Mouse (Mus musculus): ENCODE measurements around the gene H3f3b. TPM values are rescaled to one million over a fixed set of nuclear protein-coding genes. Genes with fewer than 3 reads are reported as not detected.

Gene H3f3b
- polyA plus RNA-seq, 1 experiment: 502 TPM

DNA sequence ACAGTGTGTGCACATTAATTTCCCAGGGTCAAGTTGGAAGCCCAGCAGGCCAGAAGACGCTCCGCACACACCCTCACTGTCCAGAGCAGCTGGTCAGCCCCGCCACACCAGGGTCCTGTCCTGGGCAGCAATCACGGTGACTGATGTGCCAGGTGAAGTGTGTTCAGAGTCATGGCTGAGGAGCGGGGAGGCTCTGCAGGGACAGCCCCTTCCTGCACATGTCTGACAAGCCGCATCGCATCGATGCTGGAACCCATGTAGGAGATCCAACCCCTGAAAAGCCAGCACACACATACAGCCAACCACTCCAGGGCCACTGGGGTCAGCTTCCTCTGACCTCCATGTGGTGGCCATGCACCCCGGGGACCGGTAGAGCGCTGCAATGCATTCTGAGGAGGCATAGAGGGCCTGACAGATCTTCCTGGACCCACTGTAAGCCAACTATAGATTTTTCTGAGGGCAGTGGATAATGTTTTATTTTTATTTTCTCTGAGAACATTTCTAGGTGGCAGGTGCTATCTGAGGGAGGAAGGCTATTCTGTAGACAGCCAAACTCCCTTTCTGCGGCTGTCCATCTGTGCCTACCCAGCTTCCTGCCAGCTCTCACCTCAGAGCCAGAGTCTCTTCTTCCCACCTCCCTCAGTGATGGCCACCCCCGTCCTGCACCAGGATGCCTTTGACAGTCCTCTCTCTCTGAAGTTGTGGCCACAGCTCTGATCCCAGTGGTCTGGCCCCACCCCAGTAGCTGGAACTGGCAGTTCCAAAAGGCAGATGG lies 34.1 kb upstream of the H3f3b start:
- H3K36me3 ChIP-seq (ENCODE audit: control insufficient read depth, insufficient read depth): peaks cover 10% of the 10 kb centered on the region
- no peak for TF ChIP-seq TCF12 (IDR thresholded peaks at IDR 0.05; ENCODE audit: insufficient read depth, poor library complexity, severe bottlenecking)
- peak; percentile 64 for TF ChIP-seq POLR2AphosphoS2 (IDR thresholded peaks at IDR 0.05; ENCODE audit: insufficient read length, low read depth)
- TF ChIP-seq POLR2A (IDR thresholded peaks at IDR 0.05; ENCODE audit: insufficient read length, low read depth): no peak
- no peaks in the 10 kb centered on the region for H3K79me2 ChIP-seq (ENCODE audit: control insufficient read depth, insufficient read depth)
- H3ac ChIP-seq (ENCODE audit: control insufficient read depth, insufficient read length): no peak overlapping the region
- H3K27me3 ChIP-seq (ENCODE audit: control insufficient read depth, insufficient read depth, insufficient read length): no peaks in the 10 kb centered on the region
- H3K4me3 ChIP-seq: no peak overlapping the region
- no peak overlapping the region for H3K4me2 ChIP-seq (ENCODE audit: low read depth)

DNA sequence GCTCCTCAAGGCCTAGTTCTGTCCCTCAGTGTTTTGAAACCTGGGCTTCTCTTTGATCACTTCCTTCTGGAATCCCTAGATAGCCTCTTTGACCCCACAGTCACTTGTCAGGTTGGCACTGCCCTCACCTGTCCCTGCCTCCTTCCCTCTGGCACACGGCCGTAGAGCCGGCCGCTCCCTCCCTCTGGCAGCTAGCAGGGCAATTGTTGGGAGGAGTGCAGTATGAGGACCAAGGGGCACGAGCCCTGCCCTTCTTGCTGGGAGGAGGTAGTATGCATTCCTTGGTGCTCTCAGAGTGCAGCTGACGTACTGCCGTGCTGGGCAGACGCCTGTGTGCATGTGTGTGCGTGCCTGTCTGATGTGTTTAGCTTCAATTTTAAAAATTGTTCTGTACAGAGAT lies 32.8 kb upstream of the H3f3b start:
- Histone ChIP-seq H3K79me2 (ENCODE audit: control insufficient read depth, insufficient read depth) (no peaks in the 10 kb centered on the region), H3ac (ENCODE audit: control insufficient read depth, insufficient read length) (no peak overlapping the region), H3K36me3 (ENCODE audit: control insufficient read depth, insufficient read depth) (peaks cover 10% of the 10 kb centered on the region), H3K4me3 (no peak overlapping the region), H3K27me3 (ENCODE audit: control insufficient read depth, insufficient read depth, insufficient read length) (no peaks in the 10 kb centered on the region), H3K4me2 (ENCODE audit: low read depth) (no peak overlapping the region)
- TF ChIP-seq POLR2AphosphoS2 (IDR thresholded peaks at IDR 0.05; ENCODE audit: insufficient read length, low read depth): peak; percentile 48
- no peak for TF ChIP-seq E2F4 (IDR thresholded peaks at IDR 0.05; ENCODE audit: insufficient read depth)

DNA sequence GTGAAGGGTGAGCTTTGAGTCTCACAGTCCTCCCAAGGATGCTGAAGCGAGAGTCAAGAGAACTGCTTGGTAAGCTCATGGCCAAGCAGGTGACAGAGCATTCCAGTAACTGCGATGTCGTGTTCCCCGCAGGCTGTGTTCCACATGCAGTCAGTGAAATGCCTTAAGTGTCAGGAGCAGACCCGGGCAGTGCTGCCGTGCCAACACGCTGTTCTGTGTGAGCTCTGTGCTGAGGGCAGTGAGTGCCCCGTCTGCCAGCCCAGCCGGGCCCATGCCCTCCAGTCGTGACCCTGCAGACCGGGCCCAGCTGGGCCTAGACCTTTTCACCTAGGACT lies 31.9 kb upstream of the H3f3b start:
- Histone ChIP-seq H3K4me2 (ENCODE audit: low read depth) (no peak overlapping the region), H3ac (ENCODE audit: control insufficient read depth, insufficient read length) (no peak overlapping the region), H3K27me3 (ENCODE audit: control insufficient read depth, insufficient read depth, insufficient read length) (no peaks in the 10 kb centered on the region), H3K4me3 (no peak overlapping the region), H3K79me2 (ENCODE audit: control insufficient read depth, insufficient read depth) (no peaks in the 10 kb centered on the region), H3K36me3 (ENCODE audit: control insufficient read depth, insufficient read depth) (peaks cover 10% of the 10 kb centered on the region)
- TF ChIP-seq POLR2AphosphoS2 (IDR thresholded peaks at IDR 0.05; ENCODE audit: insufficient read length, low read depth) (peak; percentile 49), MYOG (IDR thresholded peaks at IDR 0.05; ENCODE audit: control insufficient read depth in 1 of 3, insufficient read depth in 1 of 3, insufficient read length in 2 of 3, low read depth in 2 of 3) (no peak), POLR2A (IDR thresholded peaks at IDR 0.05; ENCODE audit: insufficient read length, low read depth) (no peak), TCF12 (IDR thresholded peaks at IDR 0.05; ENCODE audit: insufficient read depth, poor library complexity, severe bottlenecking) (no peak), TCF3 (IDR thresholded peaks at IDR 0.05; ENCODE audit: insufficient read length, low read depth) (no peak), CEBPB (IDR thresholded peaks at IDR 0.05; ENCODE audit: insufficient read depth, poor library complexity, severe bottlenecking) (no peak)

DNA sequence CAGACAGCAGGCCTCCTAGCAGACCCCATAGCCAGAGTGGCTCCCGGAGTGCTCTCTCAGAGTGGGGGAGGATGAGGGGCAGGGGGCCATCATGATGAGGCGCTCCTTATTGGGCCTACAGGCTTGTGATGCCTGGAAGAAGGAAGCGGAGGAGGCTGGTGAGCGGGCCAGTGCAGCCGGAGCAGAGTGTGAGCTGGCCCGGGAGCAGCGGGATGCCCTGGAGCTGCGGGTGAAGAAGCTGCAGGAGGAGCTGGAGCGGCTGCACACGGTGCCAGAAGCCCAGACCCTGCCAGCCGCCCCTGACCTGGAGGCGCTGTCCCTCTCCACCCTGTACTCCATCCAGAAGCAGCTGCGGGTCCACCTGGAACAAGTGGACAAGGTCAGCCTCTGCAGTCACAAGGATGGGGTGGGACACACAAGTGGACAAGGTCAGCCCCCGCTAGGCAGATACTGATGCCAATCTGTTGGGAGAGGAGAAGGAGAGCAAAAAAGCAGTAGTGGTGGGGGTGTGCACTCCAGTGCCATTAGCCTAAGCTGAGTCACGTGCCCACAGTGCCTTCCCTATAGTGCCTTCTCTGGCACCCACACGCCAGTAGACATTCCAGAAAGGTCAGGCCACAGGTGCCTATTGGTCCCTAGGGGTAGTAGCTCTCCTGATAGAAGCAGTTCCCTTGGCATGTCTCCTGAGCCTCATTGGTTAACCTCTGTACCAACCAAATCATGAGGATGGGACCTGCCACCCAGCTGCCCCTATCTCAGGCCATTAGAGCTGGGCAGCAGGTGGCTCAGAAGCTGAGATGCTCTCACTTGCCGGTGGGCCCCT lies 31.3 kb upstream of the H3f3b start:
- H3K36me3 ChIP-seq (ENCODE audit: control insufficient read depth, insufficient read depth): peaks cover 11% of the 10 kb centered on the region

DNA sequence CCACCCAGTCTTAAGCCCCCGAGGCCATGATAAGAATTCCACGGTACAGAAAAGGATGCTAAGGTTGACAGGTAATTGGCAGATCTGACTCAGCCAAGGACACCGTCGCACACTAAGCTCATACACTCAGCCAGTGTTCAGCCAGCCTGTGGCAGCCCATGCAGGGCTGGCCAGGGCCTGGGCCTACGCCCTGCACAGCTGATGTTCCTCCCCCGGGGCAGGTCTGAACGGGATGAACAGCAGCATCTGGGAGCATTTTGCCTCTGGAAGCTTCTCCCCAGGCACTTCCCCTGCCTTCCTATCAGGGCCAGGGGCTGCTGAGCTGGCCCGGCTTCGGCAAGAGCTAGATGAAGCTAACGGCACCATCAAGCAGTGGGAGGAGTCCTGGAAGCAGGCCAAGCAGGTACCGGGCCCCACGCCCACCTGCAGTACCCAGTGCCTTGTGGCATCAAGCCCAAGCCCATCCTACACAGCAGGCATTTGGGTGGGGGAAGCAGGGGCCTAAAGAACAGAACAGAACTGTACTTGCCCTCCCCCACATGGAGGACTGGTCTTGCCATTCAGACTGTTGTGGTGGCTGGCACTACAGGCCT lies 30.4 kb upstream of the H3f3b start:
- H3ac ChIP-seq (ENCODE audit: control insufficient read depth, insufficient read length): no peak overlapping the region
- H3K79me2 ChIP-seq (ENCODE audit: control insufficient read depth, insufficient read depth): no peaks in the 10 kb centered on the region
- H3K36me3 ChIP-seq (ENCODE audit: control insufficient read depth, insufficient read depth): peaks cover 20% of the 10 kb centered on the region

More for the DNA sequence above, 31.3 kb upstream of the H3f3b start:
- Histone ChIP-seq H3K4me2 (ENCODE audit: low read depth) (no peak overlapping the region), H3ac (ENCODE audit: control insufficient read depth, insufficient read length) (no peak overlapping the region), H3K4me3 (no peak overlapping the region), H3K79me2 (ENCODE audit: control insufficient read depth, insufficient read depth) (no peaks in the 10 kb centered on the region), H3K27me3 (ENCODE audit: control insufficient read depth, insufficient read depth, insufficient read length) (no peaks in the 10 kb centered on the region)
- TF ChIP-seq TCF3 (IDR thresholded peaks at IDR 0.05; ENCODE audit: insufficient read length, low read depth) (no peak), SRF (IDR thresholded peaks at IDR 0.05; ENCODE audit: control insufficient read depth, insufficient read length, low read depth) (no peak), MYOG (IDR thresholded peaks at IDR 0.05; ENCODE audit: control insufficient read depth in 1 of 3, insufficient read depth in 1 of 3, insufficient read length in 2 of 3, low read depth in 2 of 3) (no peak), MYOD1 (IDR thresholded peaks at IDR 0.05; ENCODE audit: control insufficient read depth in 1 of 3, insufficient read length in 2 of 3, low read depth in 2 of 3) (no peak), POLR2A (IDR thresholded peaks at IDR 0.05; ENCODE audit: insufficient read length, low read depth) (no peak), E2F4 (IDR thresholded peaks at IDR 0.05; ENCODE audit: insufficient read depth) (no peak), POLR2AphosphoS2 (IDR thresholded peaks at IDR 0.05; ENCODE audit: insufficient read length, low read depth) (no peak), MAX (IDR thresholded peaks at IDR 0.05; ENCODE audit: low read depth) (no peak), TCF12 (IDR thresholded peaks at IDR 0.05; ENCODE audit: insufficient read depth, poor library complexity, severe bottlenecking) (no peak), USF1 (IDR thresholded peaks at IDR 0.05; ENCODE audit: low read depth) (no peak), REST (IDR thresholded peaks at IDR 0.05; ENCODE audit: insufficient read depth, insufficient read length) (no peak), CEBPB (IDR thresholded peaks at IDR 0.05; ENCODE audit: insufficient read depth, poor library complexity, severe bottlenecking) (no peak)

More for the DNA sequence above, 30.4 kb upstream of the H3f3b start:
- Histone ChIP-seq H3K4me3 (no peak overlapping the region), H3K4me2 (ENCODE audit: low read depth) (no peak overlapping the region), H3K27me3 (ENCODE audit: control insufficient read depth, insufficient read depth, insufficient read length) (no peaks in the 10 kb centered on the region)
- TF ChIP-seq TCF3 (IDR thresholded peaks at IDR 0.05; ENCODE audit: insufficient read length, low read depth): no peak
- no peak for TF ChIP-seq POLR2A (IDR thresholded peaks at IDR 0.05; ENCODE audit: insufficient read length, low read depth)
- TF ChIP-seq MYOD1 (IDR thresholded peaks at IDR 0.05; ENCODE audit: control insufficient read depth in 1 of 3, insufficient read length in 2 of 3, low read depth in 2 of 3): no peak
- no peak for TF ChIP-seq SRF (IDR thresholded peaks at IDR 0.05; ENCODE audit: control insufficient read depth, insufficient read length, low read depth)
- TF ChIP-seq MAX (IDR thresholded peaks at IDR 0.05; ENCODE audit: low read depth): no peak
- no peak for TF ChIP-seq POLR2AphosphoS2 (IDR thresholded peaks at IDR 0.05; ENCODE audit: insufficient read length, low read depth)
- no peak for TF ChIP-seq TCF12 (IDR thresholded peaks at IDR 0.05; ENCODE audit: insufficient read depth, poor library complexity, severe bottlenecking)
- no peak for TF ChIP-seq E2F4 (IDR thresholded peaks at IDR 0.05; ENCODE audit: insufficient read depth)

All from myocyte (in vitro differentiated cells).